ENCODE assay signal across 8 mouse cellular contexts in the genomic region with DNA sequence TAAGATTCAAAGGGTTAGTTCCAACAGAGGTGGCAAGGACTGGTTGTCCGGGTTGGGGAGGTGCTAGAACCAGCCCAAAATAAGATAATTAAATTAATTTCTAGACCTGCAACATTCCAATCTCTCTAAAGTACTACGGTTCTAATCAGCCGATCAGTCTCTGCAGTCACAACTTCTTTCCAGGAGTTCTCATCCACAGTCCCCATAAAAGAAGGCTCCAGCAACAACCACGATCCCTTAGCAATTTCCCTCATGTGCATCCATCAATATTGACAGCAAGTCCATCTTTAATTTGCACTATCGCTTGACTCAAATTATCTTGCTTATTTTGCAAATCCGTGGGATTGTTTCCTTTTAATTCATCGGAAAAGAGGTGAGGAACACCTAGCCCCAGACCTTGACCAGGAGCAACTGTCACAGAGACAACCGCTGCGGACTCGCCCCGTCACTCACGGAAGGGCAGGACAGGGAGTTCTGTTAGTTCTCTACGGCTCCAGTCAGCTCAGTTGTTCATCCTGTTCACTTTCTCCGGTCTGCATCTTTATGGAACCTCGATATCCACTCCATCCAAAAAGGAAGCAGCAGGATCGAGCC. TPM values are rescaled to one million over a fixed set of nuclear protein-coding genes. Genes with fewer than 3 reads are reported as not detected.
A peak's percentile ranks its signal among the peaks of the same experiment; 100 is the strongest.
DNase-seq lines count a peak whose midpoint lies in the region; ATAC-seq and TF ChIP-seq lines count a peak whose summit lies in the region.

No protein-coding gene starts in this region.

- no peak for DNase-seq in lung, postnatal 0 days (ENCODE audit: low spot score)
- DNase-seq in lung, adult 18-20 months: no peak
- no peak for DNase-seq in liver, embryonic 11.5 days (ENCODE audit: low spot score)
- DNase-seq in kidney, postnatal 14 days: no peak

- WGBS in lung, postnatal 0 days: 14% methylated on average over 16 of the region's 16 CpGs
- 13% methylated on average over 16 of the region's 16 CpGs for WGBS in liver, embryonic 11.5 days
- WGBS in stomach, embryonic 14.5 days: 16% methylated on average over 16 of the region's 16 CpGs

- no peak for TF ChIP-seq CTCF in lung, postnatal 0 days (IDR thresholded peaks at IDR 0.05)

- no peaks in the 10 kb centered on the region for H3K9me3 ChIP-seq in lung, postnatal 0 days (ENCODE audit: low read length)
- no peaks in the 10 kb centered on the region for H3K9me3 ChIP-seq in erythroblast, embryonic 14.5 days (ENCODE audit: control insufficient read depth, low read length)
- H3K9me3 ChIP-seq in liver, embryonic 11.5 days (ENCODE audit: control insufficient read depth, low read length): no peaks in the 10 kb centered on the region
- H3K9me3 ChIP-seq in stomach, embryonic 14.5 days (ENCODE audit: control insufficient read depth, low read depth, low read length): no peaks in the 10 kb centered on the region

- H3K4me2 ChIP-seq in lung, postnatal 0 days (replicated peaks; ENCODE audit: low read depth, low read length): peak overlapping the region; percentile 62
- H3K4me2 ChIP-seq in liver, embryonic 11.5 days: peak overlapping the region; percentile 87
- H3K4me2 ChIP-seq in stomach, embryonic 14.5 days (replicated peaks; ENCODE audit: low read depth, low read length): peak overlapping the region; percentile 79

- no peak for TF ChIP-seq EP300 in lung, postnatal 0 days (IDR thresholded peaks at IDR 0.05)

- H3K27me3 ChIP-seq in lung, postnatal 0 days (replicated peaks; ENCODE audit: insufficient read depth, low read length): no peaks in the 10 kb centered on the region
- H3K27me3 ChIP-seq in erythroblast, embryonic 14.5 days (ENCODE audit: control insufficient read depth): peaks cover 4% of the 10 kb centered on the region
- H3K27me3 ChIP-seq in liver, embryonic 11.5 days (replicated peaks; ENCODE audit: control insufficient read depth, insufficient read depth, low read length): no peaks in the 10 kb centered on the region
- H3K27me3 ChIP-seq in stomach, embryonic 14.5 days (ENCODE audit: control insufficient read depth, insufficient read depth, low read length): no peaks in the 10 kb centered on the region

- H3K4me1 ChIP-seq in lung, postnatal 0 days (ENCODE audit: insufficient read depth, low read depth, low read length): peaks cover 6% of the 10 kb centered on the region
- H3K4me1 ChIP-seq in erythroblast, embryonic 14.5 days (ENCODE audit: control insufficient read depth): peaks cover 32% of the 10 kb centered on the region
- peaks cover 4% of the 10 kb centered on the region for H3K4me1 ChIP-seq in liver, embryonic 11.5 days (replicated peaks; ENCODE audit: control insufficient read depth, insufficient read depth, low read length)
- peaks cover 5% of the 10 kb centered on the region; the same call in 1 of the 2 replicates for H3K4me1 ChIP-seq in stomach, embryonic 14.5 days (ENCODE audit: control insufficient read depth, insufficient read depth, low read length)

- H3K4me3 ChIP-seq in lung, postnatal 0 days (ENCODE audit: low read depth, low read length): peak overlapping the region; percentile 75
- peak overlapping the region; percentile 77 for H3K4me3 ChIP-seq in erythroblast, embryonic 14.5 days (replicated peaks)
- H3K4me3 ChIP-seq in liver, embryonic 11.5 days (ENCODE audit: low read depth, low read length): peak overlapping the region; percentile 74
- H3K4me3 ChIP-seq in stomach, embryonic 14.5 days (ENCODE audit: low read depth, low read length): peak overlapping the region; percentile 71

- no peak overlapping the region for H3K27ac ChIP-seq in lung, postnatal 0 days (ENCODE audit: low read length)
- peak overlapping the region; percentile 28; the same call in 1 of the 2 replicates for H3K27ac ChIP-seq in liver, embryonic 11.5 days (ENCODE audit: low read depth, low read length)
- peak overlapping the region; percentile 71; the same call in 1 of the 2 replicates for H3K27ac ChIP-seq in stomach, embryonic 14.5 days (ENCODE audit: low read length)

- ATAC-seq in lung, postnatal 0 days: peak; percentile 34
- ATAC-seq in liver, embryonic 11.5 days (replicated peaks; ENCODE audit: low FRiP score): peak; percentile 59
- no peak for ATAC-seq in stomach, embryonic 14.5 days (ENCODE audit: insufficient number of reproducible peaks, insufficient read depth, low FRiP score, low read depth)
- no peak; the same call in 1 of the 2 replicates for ATAC-seq in cerebellum, adult (ENCODE audit: insufficient number of reproducible peaks, low FRiP score, low TSS enrichment)
- no peak for ATAC-seq in granulocyte monocyte progenitor cell, adult 5-6 weeks (replicated peaks; ENCODE audit: poor library complexity, severe bottlenecking)

- H3K9ac ChIP-seq in lung, postnatal 0 days (replicated peaks; ENCODE audit: low read depth): peak overlapping the region; percentile 83; the same call in 1 of the 2 replicates
- H3K9ac ChIP-seq in liver, embryonic 11.5 days (ENCODE audit: low read depth, low read length): peak overlapping the region; percentile 76
- peak overlapping the region; percentile 79 for H3K9ac ChIP-seq in stomach, embryonic 14.5 days (replicated peaks; ENCODE audit: low read depth, low read length)

- no peaks in the 10 kb centered on the region for H3K36me3 ChIP-seq in lung, postnatal 0 days (ENCODE audit: insufficient read depth, low read length)
- peaks cover 6% of the 10 kb centered on the region for H3K36me3 ChIP-seq in erythroblast, embryonic 14.5 days (ENCODE audit: control insufficient read depth)
- no peaks in the 10 kb centered on the region; the same call in 1 of the 2 replicates for H3K36me3 ChIP-seq in liver, embryonic 11.5 days (ENCODE audit: control insufficient read depth, insufficient read depth, low read length)
- H3K36me3 ChIP-seq in stomach, embryonic 14.5 days (ENCODE audit: control insufficient read depth, insufficient read depth, low read length): peaks cover 3% of the 10 kb centered on the region; the same call in 1 of the 2 replicates

RNA-seq across cellular contexts. Expression of a gene that starts 0.4 kb away (rescaled TPM):
- polyA plus RNA-seq in lung, postnatal 0 days (2015; fragmentation: Nextera tagmentation; extraction: Ambion mirVana): 25.0 and 25.9 TPM in 2 replicates
- polyA plus RNA-seq in erythroblast, embryonic 14.5 days (2012): 0.10 and 0.11 TPM in 2 replicates
- 44.0 and 46.8 TPM in 2 replicates for polyA plus RNA-seq in liver, embryonic 11.5 days (2014; fragmentation: Nextera tagmentation; extraction: Ambion mirVana)
- polyA plus RNA-seq in stomach, embryonic 14.5 days (2014; fragmentation: Nextera tagmentation; extraction: Ambion mirVana): 45.9 and 46.2 TPM in 2 replicates
- 20.7 and 23.4 TPM in 2 replicates for total RNA-seq in granulocyte monocyte progenitor cell, adult 5-6 weeks (2014; fragmentation: Nextera tagmentation)
- 31.5 and 33.9 TPM in 2 replicates for total RNA-seq in granulocyte monocyte progenitor cell, adult 5-6 weeks (2017)

RNA-seq across cellular contexts. Expression of a gene that starts 12.4 kb away (rescaled TPM):
- 7.4 TPM in 2 replicates for polyA plus RNA-seq in lung, postnatal 0 days (2015; fragmentation: Nextera tagmentation; extraction: Ambion mirVana)
- 0.06 and 0.08 TPM in 2 replicates for polyA plus RNA-seq in erythroblast, embryonic 14.5 days (2012)
- polyA plus RNA-seq in liver, embryonic 11.5 days (2014; fragmentation: Nextera tagmentation; extraction: Ambion mirVana): 36.0 TPM in 2 replicates
- 19.0 and 20.0 TPM in 2 replicates for polyA plus RNA-seq in stomach, embryonic 14.5 days (2014; fragmentation: Nextera tagmentation; extraction: Ambion mirVana)
- total RNA-seq in granulocyte monocyte progenitor cell, adult 5-6 weeks (2014; fragmentation: Nextera tagmentation): 11.1 and 11.4 TPM in 2 replicates
- total RNA-seq in granulocyte monocyte progenitor cell, adult 5-6 weeks (2017): 10.3 and 12.2 TPM in 2 replicates

Comparison
In these comparisons a context has a peak if more than half of its experiments do, and no peak if none do; other contexts are left out.
1. ATAC-seq: peak in lung, postnatal 0 days (single experiment) and liver, embryonic 11.5 days (single experiment); none in stomach, embryonic 14.5 days (single experiment), cerebellum, adult (single experiment) and granulocyte monocyte progenitor cell, adult 5-6 weeks (single experiment).
2. RNA of a gene that starts 0.4 kb away (polyA plus RNA-seq): 45.9 to 46.2 TPM in stomach, embryonic 14.5 days, 44.0 to 46.8 TPM in liver, embryonic 11.5 days and 25.0 to 25.9 TPM in lung, postnatal 0 days; 0.10 to 0.11 TPM in erythroblast, embryonic 14.5 days; every median in the first group is over 10 times any median in the second.
3. Peak in every context shown above with its lines, with median percentiles within 50 percentile points of each other: H3K4me2 ChIP-seq, H3K4me3 ChIP-seq and H3K9ac ChIP-seq.